Mouse (Mus musculus) intestine, postnatal 0 days (tissue): ENCODE measurements around the gene Olfr938. TPM values are rescaled to one million over a fixed set of nuclear protein-coding genes. Genes with fewer than 3 reads are reported as not detected.

Experiments
- ATAC-seq: fragments of 200-750 bp; cut with Nextera tagmentation; 2 replicates; pipeline ENCODE4 v1.8.0; 2017; ENCODE audit warnings: mild to moderate bottlenecking, moderate TSS enrichment, moderate library complexity
- H3K27ac ChIP-seq: fragments of 300-500 bp; sonication (generic); 2 replicates; pipeline ENCODE4 v1.5.1; 2014; ENCODE audit warnings: mild to moderate bottlenecking, low read depth, low read length, moderate library complexity
- H3K27me3 ChIP-seq: fragments of 300-500 bp; sonication (generic); replicated peaks from 2 replicates; pipeline ENCODE4 v1.6.1; 2014; ENCODE audit warnings: low read length, mixed read lengths; ENCODE audit not compliant: control insufficient read depth, insufficient read depth
- H3K36me3 ChIP-seq: fragments of 300-500 bp; sonication (generic); 2 replicates; pipeline ENCODE4 v1.6.1; 2014; ENCODE audit warnings: mild to moderate bottlenecking, moderate library complexity; ENCODE audit not compliant: control insufficient read depth, insufficient read depth
- H3K4me1 ChIP-seq: fragments of 300-500 bp; sonication (generic); replicated peaks from 2 replicates; pipeline ENCODE4 v1.6.1; 2014; ENCODE audit warnings: antibody characterized with exemption, low read length, mixed read lengths; ENCODE audit not compliant: control insufficient read depth, insufficient read depth
- H3K4me2 ChIP-seq: fragments of 300-500 bp; sonication (generic); replicated peaks from 2 replicates; pipeline ENCODE4 v1.6.1; 2014; ENCODE audit warnings: low read depth, mild to moderate bottlenecking, moderate library complexity
- H3K4me3 ChIP-seq: fragments of 300-500 bp; sonication (generic); 2 replicates; pipeline ENCODE4 v1.5.1; 2014; ENCODE audit warnings: low read depth, low read length
- H3K9ac ChIP-seq: fragments of 300-500 bp; sonication (generic); 2 replicates; pipeline ENCODE4 v1.6.1; 2014; ENCODE audit warnings: mild to moderate bottlenecking, low read depth, low read length
- H3K9me3 ChIP-seq: fragments of 300-500 bp; sonication (generic); 2 replicates; pipeline ENCODE4 v1.6.1; 2016; ENCODE audit warnings: mixed run types; ENCODE audit not compliant: control insufficient read depth
- CTCF ChIP-seq: sonication (generic); IDR thresholded peaks from 2 replicates; pipeline ENCODE4 v1.5.1; 2016; ENCODE audit warnings: low read depth, mild to moderate bottlenecking, control low read depth, antibody characterized with exemption, moderate library complexity
- WGBS: fragments of 180-500 bp; shearing (Covaris S2); extraction: QIAGEN DNeasy Blood & Tissue Kit; methylation state at CpG from one replicate; pipeline ENCODE4 v1.1.7; 2014; 5-methylcytosine and 5-hydroxymethylcytosine counted together
- microRNA-seq: library from miRNA; unstranded; fragments of <30 nt; microRNA quantifications from one replicate; pipeline ENCODE4, GENCODE M21; 2016
- polyA plus RNA-seq: library from polyadenylated mRNA; unstranded; fragments of >200 nt; fragmentation: Nextera tagmentation; extraction: Ambion mirVana; gene quantifications from 2 replicates; pipeline ENCODE4 v1.2.1, GENCODE M21; 2015

Olfr938 gene
- polyA plus RNA-seq: not detected in 2 replicates

DNA sequence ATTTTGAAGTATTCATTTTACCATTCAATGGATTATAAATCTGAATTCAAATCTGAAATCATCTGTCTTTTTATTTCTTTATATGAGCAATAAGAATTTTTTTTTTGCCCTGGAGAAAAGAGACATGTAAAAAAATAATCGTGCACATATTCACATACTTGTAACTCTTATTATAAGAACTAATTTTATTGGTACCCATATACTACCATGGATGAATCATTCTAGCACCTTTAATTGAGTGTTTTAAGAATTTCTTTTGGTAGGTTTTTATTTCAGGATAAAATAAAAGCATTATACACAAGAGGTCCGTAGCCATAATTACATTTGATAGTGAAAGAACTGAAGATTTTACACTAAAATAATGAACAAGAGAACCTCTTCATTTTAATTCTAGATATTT lies at the start of gene Olfr938:
Gene Olfr938 (minus strand): TSS at position 101 of the 400 bp plus-strand sequence.
- no peak for TF ChIP-seq CTCF
- Histone ChIP-seq H3K9ac (no peak within 1 kb of the TSS), H3K4me3 (no peak within 1 kb of the TSS), H3K9me3 (no peaks in the 10 kb centered on the region), H3K27ac (no peak within 1 kb of the TSS), H3K4me2 (no peak within 1 kb of the TSS), H3K36me3 (no peaks in the 10 kb centered on the region), H3K27me3 (no peaks in the 10 kb centered on the region), H3K4me1 (no peaks in the 10 kb centered on the region)
- no peak for ATAC-seq
- 93% methylated on average over 2 of the region's 2 CpGs for WGBS

DNA sequence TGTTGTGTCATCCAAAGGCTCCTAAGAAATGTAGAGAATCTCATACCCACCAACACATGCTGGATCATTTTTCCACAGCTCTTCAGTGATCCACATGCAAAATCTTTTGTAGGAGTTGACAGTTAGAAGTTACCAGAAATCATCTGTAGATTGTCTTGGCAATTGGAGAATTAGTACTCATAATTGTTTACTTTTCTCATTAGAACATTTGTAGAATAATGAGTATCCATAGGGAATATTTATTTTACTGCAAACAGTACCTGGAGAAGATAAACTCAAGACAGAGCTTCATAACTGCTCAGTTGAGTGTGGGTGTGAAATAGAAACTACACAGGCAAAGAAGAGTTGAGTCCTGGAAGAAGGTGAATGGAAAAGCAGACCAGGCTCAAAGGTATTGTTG lies 49.1 kb upstream of the Olfr938 start, which contains the start of gene Olfr27:
Gene Olfr27 (plus strand): TSS at position 301 of the 400 bp plus-strand sequence.
- no peaks in the 10 kb centered on the region for H3K27me3 ChIP-seq
- H3K4me2 ChIP-seq: no peak within 1 kb of the TSS
- no peaks in the 10 kb centered on the region for H3K4me1 ChIP-seq
- H3K4me3 ChIP-seq: no peak within 1 kb of the TSS
- H3K9ac ChIP-seq: no peak within 1 kb of the TSS
- TF ChIP-seq CTCF: no peak
- H3K36me3 ChIP-seq: no peaks in the 10 kb centered on the region
- no peak within 1 kb of the TSS for H3K27ac ChIP-seq
- no peaks in the 10 kb centered on the region for H3K9me3 ChIP-seq
- no peak for ATAC-seq

DNA sequence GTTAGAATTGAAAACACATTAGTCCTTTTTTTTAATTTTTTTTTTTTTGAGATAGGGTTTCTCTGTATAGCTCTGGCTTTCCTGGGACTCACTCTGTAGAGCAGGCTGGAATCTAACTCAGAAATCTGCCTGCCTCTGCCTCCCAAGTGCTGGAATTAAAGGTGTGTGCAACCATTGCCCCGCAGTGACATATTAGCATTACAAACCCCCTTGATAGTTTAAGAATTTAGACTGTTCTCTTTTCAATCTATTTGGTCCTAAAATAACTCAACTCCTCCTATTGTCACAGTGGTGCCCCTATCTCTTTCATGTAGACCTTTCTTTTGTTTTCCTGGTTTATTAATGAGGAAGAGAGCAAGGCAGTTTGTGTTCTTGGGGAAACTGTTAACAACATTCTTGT lies 48.6 kb upstream of the Olfr938 start:
- Histone ChIP-seq H3K27ac (no peak overlapping the region), H3K9ac (no peak overlapping the region), H3K27me3 (no peaks in the 10 kb centered on the region), H3K36me3 (no peaks in the 10 kb centered on the region), H3K4me1 (no peaks in the 10 kb centered on the region), H3K4me3 (no peak overlapping the region), H3K4me2 (no peak overlapping the region), H3K9me3 (no peaks in the 10 kb centered on the region)
- ATAC-seq: no peak
- WGBS: 70% methylated on average over 1 of the region's 1 CpGs
- TF ChIP-seq CTCF: no peak

DNA sequence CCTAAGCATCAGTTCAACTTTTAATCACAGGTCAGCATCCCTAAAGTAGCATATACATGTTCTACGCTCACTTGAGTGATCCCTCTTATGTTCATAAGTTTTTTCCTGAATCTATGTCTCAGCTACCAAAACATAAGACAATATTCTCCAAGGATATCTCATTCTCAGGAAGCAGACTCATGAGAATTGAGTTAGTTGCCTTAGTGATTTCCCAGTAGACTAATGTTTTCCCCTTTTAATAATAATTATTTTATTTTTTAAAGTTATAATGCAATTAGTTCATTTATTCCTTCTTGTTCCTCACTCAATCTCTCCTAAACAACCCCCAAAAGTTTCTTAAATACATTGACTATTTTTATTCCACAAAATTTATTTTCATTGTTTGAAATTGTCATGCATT lies 13.8 kb downstream of the Olfr938 start, which contains the start of gene Olfr937:
Gene Olfr937 (minus strand): TSS at position 101 of the 400 bp plus-strand sequence.
- Histone ChIP-seq H3K4me1 (no peaks in the 10 kb centered on the region), H3K4me3 (no peak within 1 kb of the TSS), H3K9ac (no peak within 1 kb of the TSS), H3K4me2 (no peak within 1 kb of the TSS), H3K27ac (no peak within 1 kb of the TSS), H3K9me3 (no peaks in the 10 kb centered on the region), H3K27me3 (no peaks in the 10 kb centered on the region), H3K36me3 (no peaks in the 10 kb centered on the region)
- 80% methylated on average over 1 of the region's 1 CpGs for WGBS
- no peak for ATAC-seq
- TF ChIP-seq CTCF: no peak

Small RNA genes within 50 kb of the gene (microRNA-seq; reads per million reads assigned to microRNA genes)
- gene Gm25032: not detected
- not detected for gene Gm25529

Other genes starting within 250 kb of the Olfr938 start
- gene Olfr924, start 234.4 kb downstream of the Olfr938 start, polyA plus RNA-seq: not detected in 2 replicates
- gene Olfr26, start 223.8 kb downstream of the Olfr938 start, polyA plus RNA-seq: not detected in 2 replicates
- not detected in 2 replicates for gene Olfr926, start 201.8 kb downstream of the Olfr938 start, polyA plus RNA-seq
- not detected in 2 replicates for gene Olfr930, start 149.1 kb downstream of the Olfr938 start, polyA plus RNA-seq
- not detected in 2 replicates for gene Olfr933, start 106.6 kb downstream of the Olfr938 start, polyA plus RNA-seq
- not detected in 2 replicates for gene Olfr934, start 90.6 kb downstream of the Olfr938 start, polyA plus RNA-seq
- not detected in 2 replicates for gene Olfr935, start 79.2 kb downstream of the Olfr938 start, polyA plus RNA-seq
- gene Olfr146, start 55.5 kb downstream of the Olfr938 start, polyA plus RNA-seq: not detected in 2 replicates
- gene Olfr937, start 13.9 kb downstream of the Olfr938 start, polyA plus RNA-seq: not detected in 2 replicates
- not detected in 2 replicates for gene Olfr27, start 49.2 kb upstream of the Olfr938 start, polyA plus RNA-seq
- gene Olfr943, start 87.4 kb upstream of the Olfr938 start, polyA plus RNA-seq: not detected in 2 replicates
- not detected in 2 replicates for gene Olfr944, start 123.0 kb upstream of the Olfr938 start, polyA plus RNA-seq
- gene Olfr1537, start 171.1 kb upstream of the Olfr938 start, polyA plus RNA-seq: not detected in 2 replicates
- not detected in 2 replicates for gene Olfr945, start 197.9 kb upstream of the Olfr938 start, polyA plus RNA-seq
- not detected in 2 replicates for gene Olfr948, start 247.2 kb upstream of the Olfr938 start, polyA plus RNA-seq